Mouse (Mus musculus): ENCODE measurements around the gene Rap1gds1. TPM values are rescaled to one million over a fixed set of nuclear protein-coding genes. Genes with fewer than 3 reads are reported as not detected.

The Rap1gds1 gene
- polyA plus RNA-seq, 1 experiment from 2014 or later, result 70.7 TPM

DNA sequence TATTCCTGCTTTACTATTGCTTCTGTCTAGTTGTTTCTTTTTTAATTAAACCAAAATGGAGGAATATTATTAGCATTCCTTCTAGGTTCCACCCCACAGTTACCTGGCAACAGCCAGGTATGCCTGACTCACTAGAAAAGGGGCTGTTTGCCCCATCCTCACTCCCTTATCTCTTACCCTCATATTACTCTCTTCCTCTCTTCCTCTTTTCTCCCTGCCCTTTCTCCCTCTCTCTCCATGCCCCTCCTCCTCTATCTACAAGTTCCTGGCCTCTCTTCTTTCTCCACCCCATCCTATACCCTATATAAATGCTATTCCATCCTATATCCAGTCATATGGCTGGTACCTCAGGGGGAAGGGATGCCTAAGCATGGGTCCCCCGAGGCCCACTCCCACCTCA is 83.6 kb downstream of the Rap1gds1 start:
- H3K4me1 ChIP-seq (replicated peaks; ENCODE audit: control insufficient read depth, insufficient read depth, low read length), result no peaks in the 10 kb centered on the region
- H3K27ac ChIP-seq (ENCODE audit: low read depth, low read length), result no peak overlapping the region
- H3K9ac ChIP-seq (ENCODE audit: low read depth, low read length), result no peak overlapping the region
- no peaks in the 10 kb centered on the region for H3K36me3 ChIP-seq (ENCODE audit: control insufficient read depth, insufficient read depth, low read length)
- no peak for ATAC-seq (ENCODE audit: low FRiP score)
- 92% methylated on average over 1 of the region's 1 CpGs for WGBS
- no peak for DNase-seq (ENCODE audit: low spot score)
- H3K4me3 ChIP-seq (ENCODE audit: low read depth, low read length), result no peak overlapping the region
- H3K4me2 ChIP-seq (replicated peaks; ENCODE audit: low read depth, low read length), result no peak overlapping the region
- no peaks in the 10 kb centered on the region; the same call in 1 of the 2 replicates for H3K9me3 ChIP-seq (ENCODE audit: control insufficient read depth, low read length)
- H3K27me3 ChIP-seq (ENCODE audit: control insufficient read depth, insufficient read depth, low read length), result no peaks in the 10 kb centered on the region

DNA sequence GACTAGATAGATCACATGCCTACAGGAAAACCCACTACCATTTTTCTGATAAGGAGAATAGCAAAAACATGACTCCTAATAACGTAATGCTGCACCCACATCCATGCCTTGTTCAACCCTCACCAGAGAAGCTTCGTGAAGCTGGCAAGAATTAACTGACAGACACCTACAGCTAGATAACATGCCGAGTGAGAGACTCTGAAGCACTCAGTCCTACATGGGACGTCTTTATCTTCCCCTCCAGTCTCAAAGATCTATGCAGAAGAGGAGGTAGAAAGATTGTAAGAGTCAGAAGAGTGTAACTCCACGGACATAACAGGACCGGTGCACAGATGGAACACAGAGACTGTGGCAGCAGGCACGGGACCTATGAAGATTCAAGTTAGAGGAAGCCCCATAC is 85.9 kb downstream of the Rap1gds1 start:
- H3K36me3 ChIP-seq (ENCODE audit: control insufficient read depth, insufficient read depth, low read length), result no peaks in the 10 kb centered on the region
- DNase-seq (ENCODE audit: low spot score), result no peak
- 94% methylated on average over 7 of the region's 7 CpGs for WGBS
- no peaks in the 10 kb centered on the region for H3K4me1 ChIP-seq (replicated peaks; ENCODE audit: control insufficient read depth, insufficient read depth, low read length)
- no peaks in the 10 kb centered on the region for H3K9me3 ChIP-seq (ENCODE audit: control insufficient read depth, low read length)
- H3K4me3 ChIP-seq (ENCODE audit: low read depth, low read length), result no peak overlapping the region
- no peak overlapping the region for H3K9ac ChIP-seq (ENCODE audit: low read depth, low read length)
- H3K4me2 ChIP-seq (replicated peaks; ENCODE audit: low read depth, low read length), result no peak overlapping the region
- no peak for ATAC-seq (ENCODE audit: low FRiP score)
- no peaks in the 10 kb centered on the region for H3K27me3 ChIP-seq (ENCODE audit: control insufficient read depth, insufficient read depth, low read length)
- H3K27ac ChIP-seq (ENCODE audit: low read depth, low read length), result no peak overlapping the region

DNA sequence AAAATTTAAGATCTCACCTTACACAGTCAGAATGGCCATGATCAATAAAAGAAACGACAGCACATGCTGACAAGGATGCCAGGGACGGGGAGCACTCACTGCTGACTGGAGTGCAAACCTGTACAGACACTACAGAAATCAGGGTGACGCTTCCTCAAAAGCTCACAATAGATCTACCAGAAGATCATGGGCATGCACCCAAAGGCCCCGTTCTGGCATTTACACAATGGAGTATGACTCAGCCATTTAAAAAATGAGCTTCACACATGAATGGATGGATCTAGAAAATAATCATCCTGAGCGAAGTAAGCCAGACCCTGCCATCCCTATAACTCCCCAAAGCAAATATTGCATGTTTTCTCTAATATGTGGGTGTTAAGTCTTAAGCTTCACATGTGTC is 87.0 kb downstream of the Rap1gds1 start:
- ATAC-seq (ENCODE audit: low FRiP score), result no peak
- Histone ChIP-seq H3K4me2 (replicated peaks; ENCODE audit: low read depth, low read length) (no peak overlapping the region), H3K27ac (ENCODE audit: low read depth, low read length) (no peak overlapping the region), H3K9me3 (ENCODE audit: control insufficient read depth, low read length) (no peaks in the 10 kb centered on the region), H3K36me3 (ENCODE audit: control insufficient read depth, insufficient read depth, low read length) (no peaks in the 10 kb centered on the region), H3K4me3 (ENCODE audit: low read depth, low read length) (no peak overlapping the region), H3K4me1 (replicated peaks; ENCODE audit: control insufficient read depth, insufficient read depth, low read length) (no peaks in the 10 kb centered on the region), H3K27me3 (ENCODE audit: control insufficient read depth, insufficient read depth, low read length) (no peaks in the 10 kb centered on the region), H3K9ac (ENCODE audit: low read depth, low read length) (no peak overlapping the region)
- DNase-seq (ENCODE audit: low spot score), result no peak
- WGBS, result 93% methylated on average over 5 of the region's 5 CpGs

DNA sequence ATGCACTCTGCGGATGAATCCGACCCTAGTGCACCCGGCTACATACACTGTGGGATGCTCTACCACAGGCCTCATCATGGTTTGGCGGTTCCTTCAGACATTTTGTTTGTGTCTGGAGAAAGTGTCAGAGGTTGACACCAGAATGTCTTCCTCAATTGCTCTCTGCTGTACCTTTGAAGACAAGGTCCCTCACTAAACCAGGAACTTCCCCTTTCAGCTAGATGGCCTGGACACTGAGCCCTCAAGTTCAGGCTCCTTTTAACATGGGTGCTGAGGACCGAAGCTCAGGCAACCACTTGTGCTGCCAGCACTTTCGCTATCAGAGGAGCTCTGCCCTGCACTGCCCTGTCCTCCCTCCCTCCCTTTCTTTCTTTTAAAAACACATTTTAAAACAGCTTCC is 92.8 kb downstream of the Rap1gds1 start:
- no peak overlapping the region for H3K27ac ChIP-seq (ENCODE audit: low read depth, low read length)
- no peaks in the 10 kb centered on the region for H3K9me3 ChIP-seq (ENCODE audit: control insufficient read depth, low read length)
- H3K36me3 ChIP-seq (ENCODE audit: control insufficient read depth, insufficient read depth, low read length), result no peaks in the 10 kb centered on the region
- no peak overlapping the region for H3K4me2 ChIP-seq (replicated peaks; ENCODE audit: low read depth, low read length)
- H3K4me3 ChIP-seq (ENCODE audit: low read depth, low read length), result no peak overlapping the region
- H3K9ac ChIP-seq (ENCODE audit: low read depth, low read length), result no peak overlapping the region
- no peak for ATAC-seq (ENCODE audit: low FRiP score)
- no peaks in the 10 kb centered on the region for H3K4me1 ChIP-seq (replicated peaks; ENCODE audit: control insufficient read depth, insufficient read depth, low read length)
- no peak for DNase-seq (ENCODE audit: low spot score)
- no peaks in the 10 kb centered on the region for H3K27me3 ChIP-seq (ENCODE audit: control insufficient read depth, insufficient read depth, low read length)
- WGBS, result 94% methylated on average over 6 of the region's 6 CpGs

DNA sequence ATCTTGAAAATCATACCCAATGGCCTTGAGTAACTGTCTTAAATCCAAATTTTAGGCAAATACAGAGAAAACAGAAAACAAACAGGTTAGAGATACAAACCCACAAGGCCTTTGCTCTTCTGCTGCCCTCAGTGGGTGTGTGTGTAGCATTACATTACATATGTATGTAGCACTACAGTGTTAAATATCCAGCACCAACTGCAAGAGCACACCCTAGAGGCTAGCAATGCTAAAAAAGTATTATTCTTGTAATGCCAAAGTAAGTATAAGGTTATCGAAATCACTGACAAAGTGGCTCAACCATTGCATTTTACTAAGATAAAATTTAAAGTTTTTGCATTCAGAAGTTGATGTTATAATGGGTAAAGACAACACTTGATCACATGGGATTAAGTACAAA is 97.6 kb downstream of the Rap1gds1 start:
- DNase-seq (ENCODE audit: low spot score) (no peak), ATAC-seq (ENCODE audit: low FRiP score) (no peak)
- no peak overlapping the region for H3K27ac ChIP-seq (ENCODE audit: low read depth, low read length)
- H3K4me1 ChIP-seq (replicated peaks; ENCODE audit: control insufficient read depth, insufficient read depth, low read length), result no peaks in the 10 kb centered on the region
- no peaks in the 10 kb centered on the region for H3K9me3 ChIP-seq (ENCODE audit: control insufficient read depth, low read length)
- no peaks in the 10 kb centered on the region for H3K27me3 ChIP-seq (ENCODE audit: control insufficient read depth, insufficient read depth, low read length)
- no peaks in the 10 kb centered on the region for H3K36me3 ChIP-seq (ENCODE audit: control insufficient read depth, insufficient read depth, low read length)
- 94% methylated on average over 1 of the region's 1 CpGs for WGBS
- no peak overlapping the region for H3K4me3 ChIP-seq (ENCODE audit: low read depth, low read length)
- no peak overlapping the region for H3K4me2 ChIP-seq (replicated peaks; ENCODE audit: low read depth, low read length)
- no peak overlapping the region for H3K9ac ChIP-seq (ENCODE audit: low read depth, low read length)

- Histone ChIP-seq H3K27ac (ENCODE audit: low read depth, low read length) (no peak overlapping the region), H3K36me3 (ENCODE audit: control insufficient read depth, insufficient read depth, low read length) (no peaks in the 10 kb centered on the region)
These were observed 107.4 kb downstream of the Rap1gds1 start for GRCm38 (mm10) chr3:138967627-138968026.

GRCm38 (mm10) chr3:138958527-138958926 is 116.5 kb downstream of the Rap1gds1 start:
- no peak overlapping the region for H3K4me2 ChIP-seq (replicated peaks; ENCODE audit: low read depth, low read length)
- H3K9me3 ChIP-seq (ENCODE audit: control insufficient read depth, low read length), result no peaks in the 10 kb centered on the region
- no peak overlapping the region for H3K9ac ChIP-seq (ENCODE audit: low read depth, low read length)
- no peak overlapping the region for H3K27ac ChIP-seq (ENCODE audit: low read depth, low read length)
- DNase-seq (ENCODE audit: low spot score), result no peak
- no peaks in the 10 kb centered on the region for H3K27me3 ChIP-seq (ENCODE audit: control insufficient read depth, insufficient read depth, low read length)
- H3K36me3 ChIP-seq (ENCODE audit: control insufficient read depth, insufficient read depth, low read length), result 0 out of 2 replicates have a peak, but pooled peaks cover 2% of the 10 kb centered on the region
- 95% methylated on average over 8 of the region's 8 CpGs for WGBS
- ATAC-seq (ENCODE audit: low FRiP score), result no peak
- H3K4me1 ChIP-seq (replicated peaks; ENCODE audit: control insufficient read depth, insufficient read depth, low read length), result no peaks in the 10 kb centered on the region
- H3K4me3 ChIP-seq (ENCODE audit: low read depth, low read length), result no peak overlapping the region

More at GRCm38 (mm10) chr3:138967627-138968026, 107.4 kb downstream of the Rap1gds1 start:
- Histone ChIP-seq H3K9ac (ENCODE audit: low read depth, low read length) (no peak overlapping the region), H3K4me2 (replicated peaks; ENCODE audit: low read depth, low read length) (no peak overlapping the region), H3K27me3 (ENCODE audit: control insufficient read depth, insufficient read depth, low read length) (no peaks in the 10 kb centered on the region), H3K4me3 (ENCODE audit: low read depth, low read length) (no peak overlapping the region), H3K4me1 (replicated peaks; ENCODE audit: control insufficient read depth, insufficient read depth, low read length) (no peaks in the 10 kb centered on the region), H3K9me3 (ENCODE audit: control insufficient read depth, low read length) (no peaks in the 10 kb centered on the region)
- no peak for ATAC-seq (ENCODE audit: low FRiP score)
- DNase-seq (ENCODE audit: low spot score), result no peak
- WGBS, result 94% methylated on average over 9 of the region's 9 CpGs

DNA sequence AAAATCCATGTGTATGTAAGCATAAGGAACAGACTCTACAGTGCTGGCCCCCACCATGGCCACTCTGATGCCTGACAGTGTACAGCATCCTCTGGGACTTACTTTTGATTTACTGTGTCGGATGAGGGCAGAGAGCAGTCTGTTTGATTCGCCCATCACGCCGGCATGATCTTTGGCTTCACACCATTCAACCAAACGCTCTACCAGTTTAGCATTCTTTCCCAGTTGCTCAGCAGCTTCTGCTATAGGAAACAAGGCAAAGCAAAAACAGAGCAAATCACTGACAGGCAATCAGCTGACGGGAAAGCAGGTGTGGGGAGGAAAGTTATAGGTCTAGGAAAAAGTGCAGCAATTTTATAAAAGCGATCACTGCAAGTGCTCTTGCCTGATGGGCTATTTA is 119.8 kb downstream of the Rap1gds1 start:
- Histone ChIP-seq H3K4me1 (replicated peaks; ENCODE audit: control insufficient read depth, insufficient read depth, low read length) (no peaks in the 10 kb centered on the region), H3K4me3 (ENCODE audit: low read depth, low read length) (no peak overlapping the region), H3K9ac (ENCODE audit: low read depth, low read length) (no peak overlapping the region), H3K9me3 (ENCODE audit: control insufficient read depth, low read length) (no peaks in the 10 kb centered on the region), H3K36me3 (ENCODE audit: control insufficient read depth, insufficient read depth, low read length) (0 out of 2 replicates have a peak, but pooled peaks cover 2% of the 10 kb centered on the region), H3K27ac (ENCODE audit: low read depth, low read length) (no peak overlapping the region), H3K4me2 (replicated peaks; ENCODE audit: low read depth, low read length) (no peak overlapping the region), H3K27me3 (ENCODE audit: control insufficient read depth, insufficient read depth, low read length) (no peaks in the 10 kb centered on the region)
- ATAC-seq (ENCODE audit: low FRiP score), result no peak
- no peak for DNase-seq (ENCODE audit: low spot score)
- 93% methylated on average over 7 of the region's 7 CpGs for WGBS

DNA sequence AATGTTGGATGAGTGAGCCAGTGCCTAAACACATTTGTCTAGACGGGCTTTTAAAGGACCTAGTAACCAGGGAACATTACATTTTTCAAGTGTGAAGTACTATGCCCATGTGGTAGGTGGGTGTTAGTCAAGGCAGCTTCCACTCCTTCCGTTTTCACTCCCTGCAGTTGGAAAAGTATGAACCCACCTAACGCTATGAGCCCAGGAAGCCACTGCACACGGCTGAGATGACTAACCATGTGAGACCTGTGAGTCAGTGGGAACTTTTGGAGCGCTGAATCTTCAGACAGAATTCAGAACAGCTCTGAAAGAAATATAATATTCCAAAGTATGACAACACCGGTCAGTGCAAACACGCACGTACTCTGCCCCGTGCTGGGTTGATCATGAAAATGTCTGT is 125.9 kb downstream of the Rap1gds1 start:
- Histone ChIP-seq H3K27ac (ENCODE audit: low read depth, low read length) (no peak overlapping the region), H3K4me2 (replicated peaks; ENCODE audit: low read depth, low read length) (no peak overlapping the region), H3K9me3 (ENCODE audit: control insufficient read depth, low read length) (no peaks in the 10 kb centered on the region), H3K4me1 (replicated peaks; ENCODE audit: control insufficient read depth, insufficient read depth, low read length) (no peaks in the 10 kb centered on the region), H3K4me3 (ENCODE audit: low read depth, low read length) (no peak overlapping the region), H3K36me3 (ENCODE audit: control insufficient read depth, insufficient read depth, low read length) (0 out of 2 replicates have a peak, but pooled peaks cover 5% of the 10 kb centered on the region), H3K9ac (ENCODE audit: low read depth, low read length) (no peak overlapping the region), H3K27me3 (ENCODE audit: control insufficient read depth, insufficient read depth, low read length) (no peaks in the 10 kb centered on the region)
- ATAC-seq (ENCODE audit: low FRiP score) (no peak), DNase-seq (ENCODE audit: low spot score) (no peak)
- WGBS, result 93% methylated on average over 9 of the region's 9 CpGs

All from hindbrain, embryonic 11.5 days (tissue).